Mouse (Mus musculus) 416B (cell line): ENCODE results near the gene Efcab9.

Source experiments
- DNase-seq: peaks from one replicate; pipeline ENCODE4 v3.0.0; 2011; ENCODE audit warnings: low read depth

Gene Efcab9

DNA sequence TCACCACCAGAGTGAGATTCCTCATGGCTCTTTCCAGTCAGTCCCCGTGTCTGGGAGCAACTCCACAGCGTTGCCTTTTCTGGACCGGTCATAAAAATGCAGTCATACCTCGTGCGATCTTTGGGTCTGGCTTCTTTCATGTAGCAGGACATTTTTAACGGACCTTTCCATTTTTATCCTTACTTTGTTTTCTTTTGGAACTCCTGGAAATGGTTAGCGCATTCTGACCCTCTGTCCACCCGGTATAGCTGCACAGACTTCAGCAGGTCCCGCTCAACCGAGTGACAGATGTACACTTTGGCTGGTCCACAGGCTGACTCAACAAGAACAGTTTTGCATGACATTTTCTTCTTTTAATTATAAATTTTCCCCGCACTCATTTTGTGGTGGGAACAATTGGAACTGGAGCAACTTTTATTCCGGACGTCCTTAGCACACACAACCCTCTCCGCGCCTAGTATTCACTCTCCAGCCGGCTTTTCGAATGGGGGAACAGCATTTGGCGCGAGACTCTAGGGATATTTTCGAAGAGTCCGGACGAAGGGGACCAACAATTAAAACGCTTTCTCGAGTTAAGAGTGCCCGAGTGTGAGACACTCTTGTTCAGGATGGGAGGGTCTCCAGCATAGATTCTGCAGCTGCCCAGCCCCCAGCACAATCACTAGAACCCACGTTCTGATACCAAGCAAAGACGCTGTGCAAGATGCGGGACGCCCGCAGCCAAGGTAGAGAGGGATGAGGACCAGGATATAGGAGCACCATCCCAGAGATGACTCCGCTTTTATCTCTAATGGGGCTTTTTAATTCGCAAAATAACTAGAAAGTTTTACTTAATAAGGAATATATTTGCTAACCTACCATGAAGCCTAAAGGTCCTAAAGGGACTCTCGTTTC lies at the start of gene Efcab9:
Gene Efcab9, minus strand, starts transcription at position 211 of the 894 bp plus-strand sequence.
- DNase-seq = no peak

DNA sequence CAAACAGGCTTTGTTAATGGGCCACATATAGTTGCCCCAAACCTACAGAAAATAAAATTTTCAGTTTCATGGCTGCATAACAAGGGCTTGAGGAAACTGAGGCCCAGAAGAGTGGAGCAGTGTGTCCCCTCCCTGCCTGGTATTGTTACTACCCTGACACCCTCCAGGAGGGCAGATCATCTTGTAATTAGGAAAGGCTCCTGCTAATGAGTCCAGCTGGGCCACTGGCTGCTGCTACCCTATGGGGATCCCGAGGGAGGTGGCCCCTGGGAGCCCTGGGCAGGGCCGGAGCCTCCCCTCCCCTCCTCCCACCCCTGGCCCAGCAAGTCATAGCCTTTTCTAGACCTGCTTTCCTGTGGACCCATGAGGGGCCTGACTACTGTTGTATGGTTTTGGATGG lies 49.1 kb upstream of the Efcab9 start:
- no peak for DNase-seq

DNA sequence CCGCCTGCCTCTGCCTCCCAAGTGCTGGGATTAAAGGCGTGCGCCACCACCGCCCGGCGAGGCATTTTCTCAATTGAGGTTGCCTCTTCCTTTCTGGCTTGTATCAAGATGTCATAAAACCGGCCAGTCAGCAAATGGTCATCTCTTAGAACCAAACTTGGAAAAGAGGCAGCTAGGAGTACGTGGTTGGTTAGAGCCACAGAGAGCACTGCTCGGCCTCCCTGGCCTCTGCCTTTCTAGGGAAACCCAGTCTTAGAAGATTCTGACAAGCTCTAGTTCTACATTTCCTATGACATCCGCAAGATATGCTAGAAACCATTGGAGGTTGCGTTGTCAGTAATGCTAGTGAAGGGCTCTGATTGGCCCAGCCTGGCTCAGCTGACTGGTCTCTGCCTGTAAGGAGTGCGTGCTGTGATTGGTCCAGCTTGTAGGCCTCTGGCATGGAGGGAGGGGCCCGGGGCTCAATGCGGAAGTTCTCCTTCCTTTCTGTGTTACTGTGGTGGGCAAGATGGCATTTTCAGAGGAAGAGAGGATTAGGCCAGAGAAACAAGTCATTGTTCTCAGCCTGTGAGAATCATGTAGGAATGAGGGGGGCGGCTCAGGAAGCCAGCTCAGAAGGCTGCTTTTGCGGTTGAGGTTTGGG lies 48.5 kb upstream of the Efcab9 start:
- DNase-seq = peak; percentile 98

DNA sequence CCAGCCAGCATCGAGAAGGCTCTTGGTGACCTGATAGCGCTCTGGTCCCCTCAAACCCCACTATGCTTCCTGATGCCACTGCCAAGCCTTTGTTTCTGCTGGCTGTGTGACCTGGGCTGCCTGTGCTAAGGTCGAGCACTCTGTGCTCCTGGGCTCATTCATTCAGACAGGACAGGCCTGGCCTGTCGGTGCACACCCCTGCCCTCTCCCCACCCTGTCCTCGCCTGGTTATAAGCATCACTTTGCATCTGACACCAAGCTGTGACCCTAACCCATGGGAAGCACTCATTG lies 44.8 kb upstream of the Efcab9 start:
- no peak for DNase-seq

DNA sequence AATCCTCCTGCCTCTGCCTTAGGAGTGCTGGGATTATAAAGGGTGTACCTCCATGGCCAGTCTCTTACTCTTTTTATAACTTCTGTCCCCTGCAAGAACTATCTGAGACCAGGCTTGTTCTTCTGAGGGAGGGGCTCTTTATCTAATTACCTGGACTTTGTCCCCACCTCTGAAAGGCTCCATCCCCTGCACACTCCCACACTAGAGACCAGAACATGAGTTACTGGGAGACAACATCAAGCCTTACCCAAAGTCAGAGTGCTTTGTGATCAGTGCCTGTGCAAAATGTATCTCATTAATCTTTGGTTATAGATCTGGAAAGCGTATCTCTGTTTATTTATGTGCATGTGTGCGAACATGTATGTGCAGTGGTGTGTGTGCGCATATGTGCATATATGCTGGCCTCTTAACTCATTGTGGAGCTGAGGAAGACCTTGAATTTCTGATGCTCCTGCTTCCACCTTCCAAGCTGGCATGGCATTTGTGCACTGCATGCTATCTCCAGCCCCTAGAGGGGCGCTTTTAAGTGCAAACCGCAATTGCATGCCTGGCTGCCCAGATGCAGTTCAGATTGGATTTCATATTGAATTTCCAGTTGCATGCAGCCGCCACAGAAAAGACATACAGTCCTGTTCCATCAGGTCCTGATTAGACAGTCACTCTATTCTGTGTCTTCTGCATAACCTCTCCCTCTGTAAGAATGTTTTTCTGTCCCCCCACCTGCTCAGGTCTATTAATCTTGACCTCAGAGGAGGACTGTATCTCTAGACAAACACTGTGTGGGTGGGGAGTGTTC lies 44.3 kb upstream of the Efcab9 start:
- no peak for DNase-seq

DNA sequence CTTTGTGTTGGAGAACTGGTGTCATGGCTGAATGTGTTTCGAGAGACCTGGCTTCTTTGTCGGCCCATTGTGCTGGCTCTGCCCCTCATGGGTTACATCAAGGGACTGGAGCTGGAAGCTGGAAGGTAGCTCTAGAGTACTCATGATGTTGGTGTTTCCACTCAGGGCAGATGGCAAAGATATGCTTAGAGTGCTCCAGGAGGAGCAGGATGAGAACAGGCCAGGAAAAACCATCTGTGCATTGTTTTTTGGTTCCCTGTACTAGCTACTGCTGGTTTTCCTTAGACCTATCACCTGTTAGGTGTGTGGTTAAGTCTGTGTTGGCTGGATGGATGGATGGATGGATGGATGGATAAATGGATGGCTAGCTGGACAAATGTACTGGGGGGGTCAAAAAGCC lies 41.8 kb upstream of the Efcab9 start:
- DNase-seq = no peak

DNA sequence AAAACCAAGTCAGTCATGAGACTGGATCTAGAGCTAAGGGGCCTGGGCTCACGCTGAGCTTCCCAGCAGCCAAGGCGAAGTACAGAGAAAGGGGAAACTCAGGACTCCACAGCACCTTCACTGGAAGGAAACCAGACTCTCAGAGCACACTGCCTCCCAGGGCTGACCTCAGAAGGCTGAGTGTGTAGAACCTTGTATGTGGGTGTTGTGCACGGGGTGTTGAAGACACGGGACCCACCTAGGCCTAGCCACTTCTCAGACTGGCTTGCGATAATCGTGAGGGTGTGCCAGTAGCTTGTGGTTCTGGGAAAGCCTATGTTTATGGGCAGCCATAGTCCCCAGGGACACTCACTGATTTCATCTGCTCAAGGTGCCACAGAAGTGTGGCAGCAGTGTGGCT lies 39.2 kb upstream of the Efcab9 start:
- DNase-seq = no peak

DNA sequence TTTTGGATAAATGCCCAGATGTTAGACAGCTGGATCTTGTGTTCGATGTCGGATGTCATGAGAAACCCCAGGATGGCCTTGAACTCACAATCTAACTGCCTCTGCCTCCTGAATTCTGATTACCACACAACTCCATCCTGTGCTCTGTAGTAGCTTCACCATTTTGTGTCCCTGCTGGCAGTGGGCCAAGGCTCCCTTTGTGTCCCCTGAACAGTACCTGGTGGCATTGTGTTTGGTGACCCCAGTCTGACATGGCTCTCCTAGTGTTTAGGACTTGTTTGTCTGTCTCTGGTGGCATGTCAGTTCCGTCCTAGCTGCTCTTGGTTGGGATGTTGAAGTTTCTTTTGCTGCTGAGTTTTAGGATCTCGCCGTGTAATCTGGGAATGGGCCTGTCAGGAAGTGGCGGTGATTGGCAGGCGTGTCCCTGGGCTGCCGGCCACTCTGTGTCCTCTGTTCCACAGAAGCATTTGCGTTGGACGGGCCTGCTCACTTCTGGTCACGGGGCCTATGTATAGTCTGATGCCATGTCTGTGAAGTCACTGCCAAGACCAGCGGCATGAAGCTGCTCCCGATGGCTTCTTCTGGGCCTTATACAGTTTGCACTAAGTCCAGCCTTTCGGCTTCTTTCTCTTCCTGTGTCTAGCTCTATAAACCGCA lies 36.9 kb upstream of the Efcab9 start:
- DNase-seq = peak; percentile 47

DNA sequence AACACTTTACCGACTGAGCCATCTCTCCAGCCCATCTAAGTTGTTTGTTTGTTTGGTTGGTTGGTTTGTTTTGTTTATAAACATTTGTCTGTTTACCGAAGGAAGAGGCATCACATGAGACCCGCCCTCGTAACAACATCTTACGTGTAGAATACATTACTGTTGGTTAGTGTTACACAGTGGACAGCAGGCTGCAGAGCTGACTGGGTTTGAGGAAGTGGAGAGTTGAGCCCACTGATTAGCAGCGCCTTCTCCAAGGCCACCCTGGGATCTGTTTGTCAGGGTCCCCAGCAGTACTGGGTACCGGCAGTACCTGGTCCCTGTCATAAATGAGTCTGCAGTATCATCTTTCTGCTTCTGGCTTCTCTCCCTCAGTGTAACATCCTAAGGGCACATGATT lies 36.2 kb upstream of the Efcab9 start:
- DNase-seq = no peak

DNA sequence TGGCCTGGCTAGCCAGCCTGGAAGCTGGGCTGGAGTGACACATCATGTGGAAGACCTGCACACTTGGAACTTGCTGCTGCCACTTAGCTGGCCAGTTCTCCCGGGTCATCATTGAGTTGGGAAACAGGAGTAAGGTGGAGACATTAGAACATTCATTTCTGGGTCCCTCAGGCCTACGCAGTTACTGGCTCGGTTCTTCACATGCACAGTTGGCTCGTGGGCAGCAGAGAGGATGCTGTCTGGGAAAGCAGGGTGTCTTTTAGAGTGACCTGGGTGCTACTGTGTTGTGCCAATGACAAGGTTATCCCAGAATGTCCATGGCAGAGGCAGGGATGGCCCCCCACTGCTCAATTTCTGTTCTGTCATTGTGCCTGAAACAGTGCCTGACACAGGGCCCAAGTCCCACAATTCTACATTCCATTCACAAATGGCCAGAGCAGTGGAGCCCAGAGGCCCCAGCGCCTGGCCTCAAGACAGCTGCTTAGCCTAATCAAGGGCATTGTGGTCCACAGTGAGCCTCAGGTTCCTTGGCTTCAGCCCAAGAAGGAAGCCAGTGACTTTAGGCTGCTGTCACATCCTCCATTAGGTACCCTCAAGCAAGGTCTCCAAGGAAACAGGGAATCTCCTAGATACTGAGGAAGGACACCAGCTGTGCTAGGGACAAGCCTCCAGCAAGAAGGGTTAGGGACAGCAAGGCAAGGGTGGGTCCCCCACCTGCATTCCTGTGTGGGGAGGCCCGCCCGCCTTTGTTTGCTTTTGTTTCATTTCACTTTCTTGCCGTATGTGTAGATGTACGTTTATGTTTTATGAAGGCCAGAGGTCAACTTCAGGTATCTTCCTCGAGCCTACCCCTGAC lies 35.3 kb upstream of the Efcab9 start:
- DNase-seq = peak; percentile 66

DNA sequence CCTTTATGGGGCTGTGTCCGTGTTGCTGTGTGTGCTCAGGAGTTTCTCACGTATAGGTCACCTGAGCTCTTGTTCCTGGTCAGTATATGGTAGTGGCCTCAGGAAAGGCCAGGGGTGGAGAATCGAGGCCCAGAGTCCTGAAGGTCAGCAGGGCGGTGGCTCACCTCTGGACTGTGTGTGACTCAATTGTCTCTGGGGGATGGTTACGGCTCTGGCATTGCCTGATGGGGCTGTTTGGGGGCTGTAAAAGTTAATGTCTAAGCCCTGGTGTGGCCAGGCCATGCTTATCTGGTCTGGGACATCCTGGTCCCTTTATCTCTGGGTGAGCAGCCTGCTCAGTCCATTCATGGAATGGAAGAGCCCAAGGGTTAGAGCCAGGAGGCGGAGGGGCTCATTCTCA lies 34.3 kb upstream of the Efcab9 start:
- no peak for DNase-seq

DNA sequence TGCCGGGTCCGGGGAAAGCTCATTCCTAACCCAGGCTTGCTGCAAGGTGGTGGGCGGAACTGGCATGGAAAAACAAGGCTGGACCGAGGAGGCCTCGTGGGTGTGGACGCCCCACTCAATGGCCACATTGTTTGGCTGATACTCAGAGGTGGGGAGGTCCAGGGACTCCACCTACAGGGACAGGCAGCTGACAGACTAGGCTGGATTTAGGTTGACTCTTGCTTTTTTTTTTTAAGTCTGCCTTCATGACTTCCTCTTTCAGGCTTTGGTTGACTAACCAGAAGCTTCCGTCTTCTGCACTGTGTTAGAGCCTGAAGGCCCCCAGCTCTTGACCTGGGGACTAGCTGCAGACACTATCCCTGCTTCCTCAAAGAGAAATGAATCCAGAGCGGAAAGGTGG lies 33.2 kb upstream of the Efcab9 start:
- DNase-seq = peak; percentile 96

DNA sequence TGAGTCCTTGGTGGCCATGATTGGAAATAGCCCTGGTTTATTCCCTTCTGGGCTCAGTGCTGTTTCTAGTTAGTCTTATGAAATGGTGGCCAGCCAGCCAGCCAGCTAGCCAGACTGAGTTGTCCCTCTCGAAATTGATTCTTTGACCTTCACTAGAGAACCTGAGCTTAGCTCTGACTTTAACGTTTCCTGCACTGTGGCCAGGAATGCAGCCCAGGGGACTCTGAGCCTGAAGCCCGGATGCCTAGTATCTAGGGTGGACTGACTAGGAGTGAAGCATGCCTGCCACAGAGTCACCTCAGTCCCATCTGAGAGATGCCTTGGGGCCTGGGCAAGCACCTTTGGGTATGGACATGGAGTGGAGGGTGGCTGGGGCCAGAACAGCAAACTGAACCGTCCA lies 32.7 kb upstream of the Efcab9 start:
- DNase-seq = no peak

DNA sequence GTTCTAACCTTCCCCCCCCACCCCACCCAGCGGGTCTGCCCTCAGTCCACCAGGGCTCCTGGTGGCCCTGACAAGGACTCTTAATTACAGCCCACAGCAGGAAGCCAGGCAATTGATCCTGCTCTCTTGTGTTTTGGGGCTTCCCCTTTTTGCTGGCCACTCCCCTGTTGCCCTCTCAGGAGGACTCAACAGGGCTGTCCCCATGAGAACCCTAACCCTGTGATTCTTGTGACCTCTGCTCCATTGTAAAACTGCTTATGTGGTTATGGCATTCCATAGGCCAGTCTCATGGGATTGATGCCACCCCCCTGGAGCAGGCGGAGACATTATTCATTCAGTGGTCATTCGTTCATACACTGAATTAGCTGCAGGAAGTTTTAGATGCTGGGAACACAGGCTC lies 31.8 kb upstream of the Efcab9 start:
- peak; percentile 66 for DNase-seq

DNA sequence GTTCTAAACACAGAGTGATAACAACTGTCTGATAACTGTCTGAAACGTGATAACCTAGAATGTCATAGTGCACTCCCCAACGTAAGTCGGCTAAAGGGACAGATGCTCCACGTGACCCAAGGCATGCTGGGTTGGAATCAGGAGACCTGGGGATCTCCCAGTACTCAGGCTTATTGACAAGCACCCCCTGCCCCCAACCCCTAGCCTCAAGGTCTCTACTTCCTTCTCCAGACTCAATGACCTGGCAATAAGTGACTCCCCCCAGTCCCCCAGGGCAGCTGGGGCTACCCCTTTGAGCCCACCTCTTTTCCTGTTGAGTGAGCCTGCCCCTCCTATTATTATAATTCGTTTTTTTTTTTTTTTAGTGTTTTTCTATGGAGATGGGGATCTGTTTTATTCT lies 30.8 kb upstream of the Efcab9 start:
- no peak for DNase-seq

DNA sequence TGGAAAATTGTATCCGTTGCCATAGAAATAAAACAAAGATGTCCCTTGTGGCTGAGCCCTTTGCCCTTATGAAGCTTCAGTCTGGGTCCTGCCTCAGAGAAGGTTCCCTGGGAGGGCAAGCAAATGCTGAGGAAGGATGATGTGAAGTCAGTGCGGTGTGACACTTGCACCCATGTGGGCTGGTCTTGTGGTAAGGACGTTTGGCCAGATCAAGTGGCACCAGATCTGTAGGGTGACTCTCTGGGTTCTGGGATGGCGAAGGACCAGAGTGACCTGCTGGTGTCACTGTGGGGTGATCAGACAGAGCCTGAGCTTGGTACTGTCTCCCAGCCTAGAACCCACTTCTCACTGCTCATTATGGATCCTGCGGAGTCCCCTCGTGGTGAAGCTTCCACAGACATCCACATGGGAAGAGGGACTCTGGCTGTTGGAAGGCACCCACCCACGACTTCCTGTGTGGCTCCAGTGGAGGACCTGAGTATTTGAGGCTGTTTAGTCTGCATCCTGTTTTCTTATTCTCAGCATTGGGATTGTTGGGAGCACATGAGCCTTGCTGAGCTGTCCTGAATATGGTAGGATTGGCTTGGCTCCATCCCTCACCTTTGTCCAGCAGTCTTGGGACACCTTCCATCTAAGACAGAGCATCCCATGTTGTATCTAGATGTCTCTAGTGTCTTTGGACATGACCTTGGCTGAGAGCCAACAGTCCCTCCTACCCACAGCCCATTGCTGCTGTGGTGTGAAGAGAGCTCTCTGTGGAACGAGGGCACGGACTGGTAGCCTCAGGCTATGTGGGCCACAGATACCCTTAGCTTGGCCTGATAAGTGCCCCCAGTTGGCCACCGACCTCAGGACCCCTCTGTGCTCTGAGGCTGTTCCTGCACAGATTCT lies 29.8 kb upstream of the Efcab9 start:
- peak; percentile 79 for DNase-seq

DNA sequence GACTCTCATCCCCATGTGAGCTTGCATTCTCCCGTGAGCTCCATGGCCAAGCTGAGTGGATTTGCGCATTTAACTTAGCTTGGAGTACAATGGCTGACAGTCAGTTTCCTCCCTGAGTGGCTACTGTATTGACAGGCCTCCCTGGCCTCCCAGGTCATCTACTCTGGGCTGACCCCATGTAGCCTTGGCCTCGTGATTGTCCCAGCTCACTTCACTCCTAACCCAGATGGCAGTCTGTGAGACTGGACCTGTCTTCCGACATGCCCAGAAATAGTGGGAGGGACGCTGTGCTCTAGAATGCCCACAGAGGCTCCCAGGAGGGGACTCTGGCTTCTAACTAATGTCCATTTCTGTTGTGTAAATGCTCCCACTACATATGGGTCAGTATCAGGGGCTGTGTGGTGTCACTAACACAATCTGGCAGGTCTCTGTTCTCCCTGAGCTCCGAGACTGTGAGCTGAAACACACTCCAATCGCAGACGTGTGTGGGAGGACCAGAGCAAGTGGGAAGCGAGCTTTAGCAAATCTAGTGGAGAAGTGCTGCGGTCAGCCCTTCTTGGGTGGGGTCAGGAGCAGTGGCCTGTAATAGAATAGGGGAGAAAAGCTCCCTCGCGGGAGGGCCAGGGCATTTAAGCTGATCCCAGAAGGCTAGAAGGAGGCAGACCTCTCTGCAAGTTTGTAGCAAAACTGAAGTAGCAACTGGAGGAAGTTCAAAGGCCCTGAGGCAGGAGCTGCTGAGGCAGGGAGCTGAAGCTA lies 28.3 kb upstream of the Efcab9 start:
- DNase-seq = no peak

DNA sequence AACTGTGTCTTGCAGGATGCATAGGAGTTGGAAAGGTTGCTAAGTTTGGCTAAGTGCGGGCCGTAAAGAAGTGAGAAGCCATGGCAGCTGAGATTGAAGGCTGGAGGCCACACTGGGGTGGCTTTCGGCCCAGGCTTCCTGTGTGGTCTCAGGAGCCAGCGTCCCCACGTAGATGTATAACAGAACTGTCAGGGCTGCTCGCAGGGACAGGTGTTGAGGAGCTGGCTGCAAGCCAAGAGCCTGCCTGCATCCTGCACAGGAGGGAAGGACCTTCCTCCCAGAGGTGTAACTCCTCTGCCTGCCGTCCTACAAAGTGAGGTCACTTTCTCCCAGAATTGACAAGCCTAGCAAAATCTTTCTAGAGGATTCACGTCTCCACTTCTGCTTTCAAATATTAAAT lies 26.8 kb upstream of the Efcab9 start:
- DNase-seq = peak; percentile 85

DNA sequence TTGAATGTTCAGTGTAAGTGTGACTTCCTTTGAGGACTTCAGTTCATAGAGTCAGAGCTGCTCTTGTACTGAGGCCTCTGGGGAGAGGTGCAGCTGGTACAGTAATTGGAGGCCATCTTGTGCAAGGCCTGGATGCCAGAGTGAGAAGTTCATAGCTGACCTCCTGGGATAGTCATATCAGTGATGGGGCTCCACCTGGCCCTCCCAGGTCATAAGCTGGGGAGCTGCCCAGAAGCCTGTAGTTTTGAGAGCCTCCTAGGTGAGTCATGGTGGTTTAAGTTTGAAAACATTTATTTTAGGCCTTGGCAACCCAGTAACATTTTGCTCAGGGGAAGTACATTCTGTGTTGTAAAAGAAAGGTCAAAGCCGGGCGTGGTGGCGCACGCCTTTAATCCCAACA lies 26.1 kb upstream of the Efcab9 start:
- no peak for DNase-seq
